Mouse (Mus musculus): ENCODE results near the gene Hoxa7. TPM values are rescaled to one million over a fixed set of nuclear protein-coding genes. Genes with fewer than 3 reads are reported as not detected.
A peak's percentile ranks its signal among the peaks of the same experiment; 100 is the strongest.

Gene Hoxa7
- total RNA-seq, 2 experiments from 2014 or later, result not detected

DNA sequence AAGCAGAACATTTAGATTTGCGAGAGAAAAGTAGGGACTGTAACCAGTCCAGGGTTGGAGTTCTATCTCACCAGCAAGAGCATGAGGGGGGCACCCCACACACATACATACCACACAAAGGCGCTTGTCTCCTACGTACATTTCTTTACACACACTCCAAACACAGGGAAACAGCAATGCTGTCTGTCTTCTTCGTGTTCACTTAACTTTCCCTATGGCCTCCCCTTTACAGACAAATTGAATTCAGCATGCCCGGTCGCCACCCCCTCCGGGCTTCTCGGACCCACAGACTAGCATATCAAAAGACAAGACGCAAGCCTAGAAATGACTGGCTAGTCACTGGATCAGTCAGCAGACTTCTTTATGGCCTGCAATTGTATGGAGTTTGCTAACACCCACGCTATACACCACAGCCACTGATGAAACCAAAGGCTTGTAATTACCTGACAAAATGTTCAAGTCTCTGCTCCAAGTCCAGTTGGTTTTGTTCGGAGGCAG is 41.4 kb downstream of the Hoxa7 start:
- DNase-seq, result no peak
- intact Hi-C loops (cut with DNase I), result no loop called here

DNA sequence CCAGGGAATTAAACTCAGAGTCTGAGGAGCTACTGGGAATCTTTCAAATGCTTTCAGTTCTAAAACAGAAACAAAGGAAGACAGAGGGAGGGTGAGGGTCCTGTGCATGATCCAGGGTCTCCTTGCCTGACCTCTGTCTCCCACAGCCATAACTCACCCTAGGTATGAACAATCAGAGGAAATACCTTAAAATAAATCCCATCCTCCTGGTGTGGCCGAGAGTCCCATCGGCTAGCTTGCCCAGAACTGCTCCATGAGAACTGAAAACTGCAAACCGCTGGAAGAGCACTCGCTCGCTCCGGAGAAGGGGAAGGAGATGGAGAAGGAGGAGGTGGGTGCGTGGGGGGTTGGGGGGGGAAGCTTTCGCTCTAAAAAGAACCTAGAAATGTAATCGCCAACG is 42.0 kb downstream of the Hoxa7 start:
- no peak for DNase-seq
- intact Hi-C loops (cut with DNase I), result no loop called here

DNA sequence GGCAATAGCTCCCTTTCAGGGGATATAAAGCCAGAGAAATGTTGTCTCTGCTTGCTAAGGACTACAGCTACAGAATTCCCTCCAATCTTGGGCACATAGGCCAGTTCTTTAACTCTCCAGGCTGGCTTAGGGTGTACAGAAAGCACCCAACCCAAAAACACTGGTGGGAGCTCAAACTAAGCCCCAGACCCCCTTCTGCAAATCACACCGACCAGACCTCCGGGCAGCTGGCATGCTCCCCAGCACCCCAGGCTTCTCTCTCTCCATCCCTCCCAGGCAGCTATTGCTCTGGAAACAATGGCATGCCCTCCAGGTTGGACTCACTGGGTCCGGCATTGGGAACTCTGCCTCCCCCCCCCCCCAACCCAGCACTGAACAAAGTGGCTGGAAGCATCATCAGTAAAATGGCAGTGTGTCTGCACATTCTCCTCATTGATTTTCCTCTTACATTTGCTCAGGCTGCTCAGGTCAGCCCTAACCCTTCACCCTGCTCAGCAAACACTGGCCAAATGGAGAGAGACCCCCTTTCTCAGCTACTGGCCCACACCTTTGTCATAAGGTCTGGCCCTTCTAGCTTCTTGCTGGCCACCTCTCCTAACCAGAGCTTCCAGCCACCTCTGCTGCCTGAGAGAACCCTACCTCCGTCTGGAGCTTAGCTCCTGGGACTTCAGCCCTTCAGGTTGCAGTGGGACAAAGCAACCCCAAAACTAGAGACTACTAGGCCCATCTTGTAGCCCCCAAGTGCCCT is 42.6 kb downstream of the Hoxa7 start:
- intact Hi-C loops (cut with DNase I), result no loop called here
- DNase-seq, result no peak

DNA sequence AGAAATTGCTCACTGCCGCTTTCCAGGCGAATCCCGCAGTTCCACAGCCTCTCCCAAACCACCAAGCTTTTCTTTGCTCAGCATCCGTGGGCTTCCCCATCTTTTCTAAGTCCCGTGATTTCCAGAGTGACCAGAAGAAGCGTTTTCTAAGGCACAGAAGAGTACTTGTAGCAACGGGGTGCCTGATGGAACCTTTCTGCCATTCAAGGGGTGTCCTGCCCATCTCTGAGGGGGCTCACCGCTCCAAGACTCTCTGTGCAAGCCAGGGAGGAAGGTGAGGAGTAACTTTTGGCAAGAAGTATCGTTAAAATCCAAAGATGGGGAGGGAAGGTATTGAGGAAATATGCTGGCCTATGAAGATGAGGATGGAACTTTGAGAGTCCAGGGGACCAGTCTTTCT is 43.8 kb downstream of the Hoxa7 start:
- DNase-seq, result no peak
- intact Hi-C loops (cut with DNase I), result no loop called here

DNA sequence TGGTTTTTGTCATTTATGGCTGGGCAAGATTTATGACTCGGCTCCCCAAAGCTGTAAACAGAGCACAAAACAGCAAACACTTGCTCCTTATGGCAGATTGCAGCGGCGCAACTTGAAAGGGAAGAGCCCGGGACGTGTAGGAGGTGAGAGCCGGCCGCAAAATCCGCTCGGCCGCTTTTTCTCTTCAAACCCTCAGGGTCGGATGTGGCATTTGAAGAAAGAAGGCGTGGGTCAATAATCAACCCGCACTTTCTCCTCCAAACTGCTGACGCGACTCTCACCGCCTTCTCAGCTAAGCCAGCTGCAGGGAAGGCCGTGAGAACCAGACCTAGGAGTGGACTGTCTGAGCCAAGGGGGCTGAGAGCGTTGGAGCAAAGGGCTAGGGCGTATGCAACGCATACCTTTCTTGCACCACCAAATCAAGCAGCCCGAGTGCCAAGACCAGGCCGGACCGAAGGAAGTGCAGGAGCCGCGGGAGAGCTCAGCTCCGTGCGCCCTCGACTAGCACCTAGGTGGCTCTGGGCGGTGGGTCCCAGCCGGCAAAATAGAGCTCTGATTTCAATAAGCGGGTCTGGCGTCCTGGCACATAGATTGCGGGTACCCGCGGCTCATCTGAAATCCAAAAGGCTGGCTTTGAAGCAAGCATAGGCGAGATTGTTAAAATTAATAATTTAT is 44.5 kb downstream of the Hoxa7 start, which contains the start of gene 5730596B20Rik:
Gene 5730596B20Rik (plus strand): TSS at position 438 of the 675 bp plus-strand sequence.
- intact Hi-C loops (cut with DNase I), result no loop called here

DNA sequence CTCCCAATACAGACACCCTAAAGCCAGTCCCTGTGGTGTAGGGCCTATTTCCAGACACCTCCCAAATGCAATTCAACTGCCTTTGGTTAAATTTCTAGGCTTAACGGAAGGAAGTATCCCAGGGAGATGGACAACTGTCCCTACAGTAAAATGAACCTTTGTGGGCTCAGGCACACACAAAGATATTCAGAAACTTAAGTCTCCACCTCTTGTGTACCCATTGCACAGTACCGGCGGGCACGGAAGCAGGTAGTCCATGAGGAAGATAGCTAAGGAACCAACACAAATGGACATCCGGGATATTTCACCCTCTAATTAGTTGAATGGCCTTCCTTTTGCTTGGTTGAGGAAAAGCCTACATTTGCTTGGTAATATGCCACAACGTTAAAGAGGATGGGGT is 45.3 kb downstream of the Hoxa7 start:
- no peak for DNase-seq
- intact Hi-C loops (cut with DNase I), result no loop called here

More for the DNA sequence above, 44.5 kb downstream of the Hoxa7 start, which contains the start of gene 5730596B20Rik:
- DNase-seq, result no peak

DNA sequence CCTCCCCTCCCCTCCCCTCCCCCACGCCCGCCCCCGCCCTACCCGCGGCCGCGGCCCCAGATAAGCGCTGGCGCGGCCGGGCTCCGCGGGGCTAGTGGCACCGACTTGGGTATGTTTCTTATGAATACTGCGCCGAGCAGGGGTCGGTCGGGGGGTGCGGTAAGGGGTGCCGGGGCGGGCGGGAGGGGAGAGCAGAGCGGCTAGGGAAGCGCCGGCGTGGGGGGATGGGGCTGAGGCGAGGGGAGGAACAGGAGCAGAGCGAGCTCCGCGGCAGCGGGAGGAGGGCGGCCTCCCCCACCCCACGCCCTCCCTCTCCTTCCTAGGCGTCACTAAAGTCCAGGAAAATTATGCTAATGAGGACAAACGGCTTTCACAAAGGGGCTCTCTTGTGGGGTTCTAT is 45.8 kb downstream of the Hoxa7 start:
- intact Hi-C loops (cut with DNase I), result no loop called here
- DNase-seq, result no peak

DNA sequence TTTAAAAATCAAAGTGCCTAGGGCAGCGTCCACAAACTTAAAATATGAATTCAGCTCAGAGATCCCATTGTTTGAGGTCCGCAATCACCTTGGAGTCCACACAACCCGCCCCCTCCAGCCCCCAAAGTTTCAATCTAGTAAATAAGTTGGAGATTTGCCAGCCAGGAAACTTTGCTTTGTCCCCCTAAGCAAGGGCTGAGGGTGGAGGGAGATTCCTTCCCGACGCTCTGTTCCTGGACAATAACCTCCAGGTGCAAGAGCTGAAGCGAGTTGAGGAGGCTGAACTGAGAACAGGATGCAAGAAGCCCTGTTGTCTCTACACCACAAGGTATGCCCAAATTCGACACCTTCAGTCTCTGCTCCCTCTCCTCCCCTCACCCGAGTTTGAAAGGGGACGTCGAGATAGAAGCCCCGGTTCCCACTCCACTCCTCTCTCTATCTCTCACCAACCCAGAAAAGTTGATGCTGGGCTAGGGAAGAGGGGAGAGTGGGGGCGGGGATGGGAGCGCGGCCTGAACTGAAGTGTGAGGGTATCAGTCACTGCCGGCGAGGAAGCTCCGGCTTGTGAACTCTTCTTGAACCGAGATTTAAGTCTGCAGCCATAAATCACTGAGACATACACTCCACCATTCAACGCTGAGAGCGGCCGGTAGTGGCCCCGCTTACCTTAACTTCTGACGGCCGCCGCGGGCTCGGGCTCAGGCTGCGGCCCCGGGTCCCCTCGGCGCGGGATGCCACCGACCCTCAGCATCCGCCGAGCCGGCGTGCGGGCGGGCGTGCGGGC is 46.5 kb downstream of the Hoxa7 start:
- DNase-seq, result no peak
- intact Hi-C loops (cut with DNase I), result no loop called here

DNA sequence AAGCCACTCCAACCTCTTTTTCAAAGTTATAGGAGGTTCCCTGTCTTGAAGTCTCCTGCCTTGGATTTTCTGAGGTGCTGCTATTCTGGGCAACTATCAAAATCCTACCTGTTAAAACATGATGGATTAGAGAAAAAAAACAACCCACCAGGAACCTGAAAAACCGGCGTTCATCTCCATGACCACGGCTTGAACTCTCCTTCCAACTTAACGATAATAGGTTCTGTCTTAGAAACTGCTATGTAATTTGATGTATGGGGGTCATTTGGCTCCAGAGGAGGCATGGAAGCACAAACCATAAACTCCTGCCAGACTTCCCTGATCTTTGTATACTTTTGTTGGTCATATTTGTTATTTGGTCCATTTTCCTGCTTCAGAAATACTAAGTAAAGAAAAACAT is 48.0 kb downstream of the Hoxa7 start:
- no peak for DNase-seq
- intact Hi-C loops (cut with DNase I), result no loop called here

DNA sequence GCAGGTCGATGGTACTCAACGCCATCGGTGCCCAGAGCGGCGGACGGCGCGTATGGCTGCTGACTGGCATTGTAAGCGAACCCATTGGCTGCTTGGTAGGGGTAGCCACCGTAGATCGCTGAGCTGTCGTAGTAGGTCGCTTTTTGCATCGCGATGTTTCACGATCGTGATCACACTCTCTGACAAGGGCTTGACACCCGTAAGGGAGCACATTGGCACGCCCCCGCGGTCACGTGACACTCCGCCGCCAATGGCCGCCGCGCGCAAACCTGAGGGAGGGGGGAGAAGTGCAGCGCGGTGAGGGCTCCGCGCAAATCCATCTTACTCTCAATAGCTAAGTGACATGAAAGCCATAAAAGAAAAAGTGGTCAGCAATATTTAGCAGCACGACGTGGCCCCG is 49.2 kb downstream of the Hoxa7 start:
- intact Hi-C loops (cut with DNase I), result no loop called here
- peak; percentile 57 for DNase-seq

DNA sequence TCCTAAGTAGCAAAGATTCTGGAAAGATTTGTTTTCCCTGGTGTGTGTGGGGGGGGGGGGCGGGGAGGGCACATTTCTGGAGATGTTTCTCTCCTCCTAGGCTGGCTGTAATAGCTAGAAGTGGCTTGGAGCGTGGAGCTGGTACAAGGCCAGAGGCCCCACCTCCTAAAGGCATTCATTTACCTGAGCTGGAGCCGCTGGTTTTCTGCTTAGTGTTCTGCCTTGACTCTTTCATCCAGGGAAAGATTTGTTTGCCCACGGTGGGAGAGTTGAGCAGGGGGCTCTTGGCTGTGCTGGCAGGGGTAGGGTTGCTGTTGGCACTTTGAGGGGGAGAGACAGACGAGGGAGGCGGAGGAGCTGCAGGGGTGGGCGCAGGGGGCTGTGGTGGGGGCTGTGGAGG is 49.7 kb downstream of the Hoxa7 start:
- intact Hi-C loops (cut with DNase I), result no loop called here
- DNase-seq, result no peak

DNA sequence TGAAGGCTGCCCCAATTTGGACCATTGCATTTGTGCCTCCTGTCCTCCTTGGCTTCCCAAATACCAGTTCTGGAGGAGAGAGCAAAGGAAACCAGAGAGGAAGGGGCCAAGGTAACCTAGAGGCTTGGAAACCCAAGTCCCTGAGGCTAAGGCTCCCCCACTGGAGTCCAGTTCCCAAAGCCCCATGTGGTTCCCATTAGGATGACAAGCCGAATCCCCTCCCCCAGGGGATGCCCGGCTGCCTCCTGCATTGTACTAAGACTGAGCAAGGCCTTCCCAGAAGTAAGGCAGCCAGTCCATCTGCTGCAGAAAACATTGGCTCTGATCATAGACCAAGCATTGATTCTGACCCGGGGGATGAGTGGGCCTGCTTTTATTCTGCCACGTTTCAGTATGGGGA is 50.3 kb downstream of the Hoxa7 start:
- no peak for DNase-seq
- intact Hi-C loops (cut with DNase I), result no loop called here

DNA sequence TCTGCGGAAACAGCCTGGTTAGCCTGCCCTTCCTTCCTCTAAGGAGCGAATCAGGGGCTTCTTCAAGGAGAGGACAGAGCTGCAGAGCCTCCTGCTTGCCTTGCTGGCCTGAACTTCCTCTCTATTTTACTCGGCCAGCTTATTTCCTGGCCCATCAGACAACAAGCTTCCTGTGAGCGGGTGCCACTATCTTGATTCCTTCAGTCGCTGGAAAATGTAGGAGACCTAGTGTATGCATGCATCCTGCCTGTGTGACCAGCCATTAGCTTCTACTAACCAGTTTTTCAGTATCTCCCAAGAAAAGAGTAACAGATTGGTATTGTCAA is 50.8 kb downstream of the Hoxa7 start:
- no peak for DNase-seq
- intact Hi-C loops (cut with DNase I), result no loop called here

DNA sequence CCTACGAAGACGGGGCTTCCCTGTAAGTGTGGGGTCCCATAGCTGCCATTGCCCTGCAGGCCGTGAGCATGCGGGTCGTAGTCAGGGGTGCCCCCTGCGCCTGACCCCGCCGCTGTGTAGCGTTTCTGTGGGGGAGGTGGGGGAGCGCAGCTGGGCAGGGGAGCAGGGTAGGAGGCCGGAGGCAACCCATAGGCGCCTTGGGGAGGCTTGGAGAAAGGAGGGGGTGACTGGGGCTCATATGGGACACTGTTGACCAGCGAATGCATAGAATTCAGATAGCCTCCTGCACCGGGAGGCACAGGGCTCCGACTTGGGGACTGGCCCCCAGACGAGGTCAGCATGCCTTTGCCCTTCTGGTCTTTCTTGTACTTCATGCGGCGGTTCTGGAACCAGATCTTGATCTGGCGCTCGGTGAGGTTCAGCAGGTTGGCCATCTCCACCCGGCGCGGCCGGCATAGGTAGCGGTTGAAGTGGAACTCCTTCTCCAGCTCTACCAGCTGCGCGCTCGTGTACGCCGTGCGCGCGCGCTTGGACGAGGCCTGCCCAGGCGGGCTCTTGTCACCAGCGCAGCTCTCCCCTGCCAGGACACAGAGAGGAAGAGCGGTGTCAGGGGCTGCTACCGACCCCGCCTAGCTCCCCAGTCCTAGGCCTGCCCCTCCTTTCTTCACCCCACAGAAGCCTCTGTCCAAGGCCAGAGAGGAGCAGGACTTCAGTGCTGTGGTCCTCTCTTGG is 51.3 kb downstream of the Hoxa7 start:
- intact Hi-C loops (cut with DNase I), result no loop called here
- DNase-seq, result no peak

DNA sequence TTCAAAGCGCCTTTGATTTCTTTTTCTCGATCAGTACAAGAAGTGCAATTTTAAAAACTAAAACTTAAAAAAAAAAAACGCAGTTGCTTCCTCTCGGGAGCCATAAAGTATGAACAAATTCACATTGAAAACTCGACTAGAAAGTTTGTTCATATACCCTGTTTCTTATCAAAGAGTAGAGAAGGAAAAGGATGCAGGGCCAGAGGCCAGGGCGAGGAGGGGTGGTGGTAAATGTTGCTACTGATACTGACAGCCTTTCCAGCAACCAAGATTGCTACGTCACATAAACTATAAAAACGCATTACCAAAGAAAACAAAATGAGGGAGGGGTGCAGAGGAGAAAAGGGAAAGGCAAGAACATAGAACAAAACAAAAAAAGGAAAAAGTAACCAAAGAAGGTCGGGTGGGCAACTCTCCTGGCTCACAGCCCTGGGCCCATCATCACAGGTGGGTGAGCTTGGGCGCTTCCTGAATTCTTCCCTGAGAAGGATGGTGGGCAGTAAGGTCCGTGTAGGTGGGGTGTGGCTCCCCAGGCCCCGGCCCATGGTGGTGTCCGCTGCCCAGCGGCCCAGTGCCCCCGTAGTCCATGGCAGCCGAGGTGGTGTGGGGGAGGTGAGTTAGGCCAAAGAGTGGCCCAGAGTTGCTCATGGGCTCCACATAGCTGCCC is 52.0 kb downstream of the Hoxa7 start:
- intact Hi-C loops (cut with DNase I), result no loop called here
- no peak for DNase-seq

DNA sequence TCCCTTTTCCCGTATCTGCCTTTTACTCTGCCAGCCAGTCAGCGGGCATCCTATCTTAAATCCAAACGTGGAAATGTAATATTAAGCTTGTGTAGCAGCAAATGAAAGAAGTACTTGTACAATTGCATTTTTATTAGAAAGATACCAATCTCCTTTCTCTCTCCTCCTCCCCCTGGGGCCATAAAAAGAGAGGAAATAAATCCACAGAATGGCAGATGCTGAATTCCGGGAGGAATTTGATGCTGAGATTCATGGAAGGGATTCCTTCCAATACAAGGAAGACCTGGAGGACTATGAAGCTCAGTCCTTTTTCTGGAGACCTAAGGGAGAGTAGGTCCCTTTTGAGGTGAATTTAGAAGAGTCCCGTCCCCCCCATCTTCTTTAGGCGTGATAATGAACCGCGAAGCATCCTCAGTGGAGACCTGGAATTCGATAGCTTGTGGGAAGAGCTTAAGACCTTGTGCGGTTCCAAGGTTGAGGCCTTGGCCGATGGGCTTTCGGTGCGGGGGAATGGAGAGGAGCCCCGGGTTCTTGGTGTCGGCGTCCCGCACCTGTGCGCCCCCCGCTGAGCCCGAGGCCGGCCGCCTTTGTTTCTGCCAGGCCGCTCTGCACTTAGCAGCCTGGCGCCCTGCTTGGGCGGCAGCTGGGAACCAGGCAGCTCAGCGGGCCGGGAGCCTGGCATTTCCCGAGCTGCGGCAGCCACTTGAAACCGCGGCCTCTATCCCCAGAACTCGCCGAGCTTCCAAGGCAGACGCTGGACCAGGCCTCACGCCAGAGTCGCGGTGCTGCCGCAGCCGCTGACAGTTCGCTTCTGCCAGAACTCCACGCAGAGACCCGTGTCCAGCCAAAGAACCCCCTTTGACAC is 53.2 kb downstream of the Hoxa7 start:
- peak; percentile 51 for DNase-seq
- intact Hi-C loops (cut with DNase I), result no loop called here

DNA sequence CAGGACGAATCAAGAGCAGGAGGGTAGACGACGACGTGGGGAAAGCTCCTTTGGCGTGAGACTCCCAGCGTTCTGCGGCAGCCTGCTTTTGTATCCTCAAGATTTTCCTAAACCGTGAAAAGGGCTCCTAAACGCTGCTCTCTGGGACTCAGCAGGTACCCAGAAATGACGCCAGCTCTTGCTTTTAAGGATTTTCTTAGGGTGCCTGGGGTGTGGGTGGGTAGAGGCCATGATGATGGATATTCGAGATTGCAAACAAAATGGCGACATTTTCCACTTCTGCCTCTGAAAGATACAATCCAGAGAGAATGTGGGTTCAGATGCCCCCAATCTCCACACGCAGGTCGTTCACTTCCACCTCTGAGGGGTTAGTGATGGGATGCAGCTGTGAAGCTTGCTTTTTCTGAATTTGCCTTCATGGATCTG is 53.9 kb downstream of the Hoxa7 start:
- DNase-seq, result no peak
- intact Hi-C loops (cut with DNase I), result no loop called here

DNA sequence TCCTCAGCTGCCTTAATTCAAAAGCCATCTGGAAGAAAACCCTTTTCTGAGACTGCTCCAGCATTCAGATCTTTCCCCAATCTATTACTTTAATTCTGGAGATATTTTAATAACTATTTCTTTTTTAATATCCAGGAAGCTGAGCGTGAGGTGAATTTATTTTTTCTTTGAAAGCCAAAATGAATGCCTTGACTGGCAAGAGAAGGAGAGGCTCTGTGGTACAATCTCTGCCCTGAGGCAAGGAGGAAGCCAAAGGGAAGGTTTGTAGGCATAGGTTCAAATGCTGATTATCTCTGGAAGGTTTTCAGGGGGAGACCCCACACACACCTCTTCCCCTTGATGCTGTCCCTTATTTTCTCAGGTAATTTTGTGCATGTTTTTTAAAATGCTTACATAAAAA is 54.5 kb downstream of the Hoxa7 start:
- intact Hi-C loops (cut with DNase I), result no loop called here
- no peak for DNase-seq

DNA sequence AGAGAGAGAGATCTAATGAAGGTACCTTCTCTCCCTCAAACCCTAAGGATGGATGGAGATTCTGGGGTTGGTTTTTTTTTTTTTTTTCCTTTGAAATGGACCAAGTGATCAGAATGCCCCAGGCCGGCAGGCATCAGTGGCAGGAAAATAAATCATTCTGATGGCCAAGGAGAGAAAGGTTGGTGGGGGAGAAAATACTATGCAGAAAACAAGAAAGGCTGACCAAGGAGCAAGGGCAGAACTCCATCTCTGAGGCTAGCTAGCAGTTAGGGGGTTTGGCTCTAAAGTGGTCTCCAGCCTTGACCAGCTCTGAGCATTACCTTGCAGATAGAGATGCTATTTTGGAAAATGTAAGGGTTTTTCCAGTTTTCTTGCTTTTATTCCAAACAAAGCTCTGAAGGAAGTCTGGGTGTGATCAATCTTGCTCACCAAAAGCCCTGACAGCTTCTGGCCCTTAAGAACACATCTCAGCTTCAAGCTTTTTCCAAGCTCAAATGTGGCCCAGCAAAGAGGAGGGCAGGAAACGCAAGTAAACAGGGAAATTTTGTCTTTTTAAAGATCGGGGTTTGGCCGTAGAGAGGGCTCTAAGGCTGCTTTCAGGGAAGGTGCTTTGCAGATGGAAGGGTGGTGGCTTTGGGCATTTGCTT is 55.1 kb downstream of the Hoxa7 start:
- intact Hi-C loops (cut with DNase I), result no loop called here
- no peak for DNase-seq

Data from left cerebral cortex, postnatal 4 days (tissue).